Mouse (Mus musculus): ENCODE results near the gene Il17f.

GRCm38 (mm10) chr1:20804526-20804925 is 14.1 kb upstream of the Il17f start:
- no peak for TF ChIP-seq POLR2A (IDR thresholded peaks at IDR 0.05; ENCODE audit: low read depth, low read length)
- TF ChIP-seq CTCF (conservative IDR thresholded peaks at IDR 0.05; ENCODE audit: insufficient read depth, insufficient read length, low read depth, low read length): no peak

Measured in kidney, adult 2 months (tissue).